ENCODE assay signal across 16 mouse cellular contexts in the genomic region with DNA sequence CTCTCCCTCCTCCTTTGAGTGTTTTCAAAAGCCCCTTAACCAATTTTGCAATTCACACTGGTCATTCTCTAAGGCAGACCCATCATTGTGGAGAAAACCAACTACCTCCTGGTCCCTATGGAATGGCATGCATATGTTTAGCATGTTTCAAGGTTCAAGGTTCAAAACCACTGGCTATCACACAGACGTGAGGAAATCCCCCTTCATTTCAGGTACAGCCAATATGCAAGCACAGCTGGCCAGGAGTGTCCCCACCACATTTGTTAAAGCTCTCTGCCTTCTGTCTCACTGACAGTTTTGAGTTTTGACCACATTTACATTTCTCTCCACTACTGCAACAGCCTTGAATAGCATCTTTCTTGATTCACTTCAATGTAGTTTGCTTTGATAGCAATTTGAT.
"Had no signal": no experiment of that assay in that cellular context is flagged by ENCODE, and none has a peak within 500 bp of the region (broad histone marks: within the 10 kb centered on the region; RNA-seq: fewer than 3 reads in every experiment).

No protein-coding gene starts in this region.

- H3K4me1 ChIP-seq: neural tube, embryonic 13.5 days; neural tube, embryonic 15.5 days; stomach, embryonic 15.5 days had no signal

- H3K4me2 ChIP-seq: neural tube, embryonic 13.5 days; neural tube, embryonic 15.5 days; stomach, embryonic 15.5 days had no signal

- DNase-seq: retina, postnatal 1 day; right cerebral cortex, adult 18-20 months; right cerebral cortex, postnatal 14 days; right cerebral cortex, postnatal 25 days; right cerebral cortex, postnatal 4 days; spleen, adult 18-20 months; thymus, adult 18-20 months; thymus, adult 2 months; thymus, postnatal 14 days; thymus, postnatal 25 days; thymus, postnatal 36 days; thymus, postnatal 4 days had no signal

- H3K36me3 ChIP-seq: neural tube, embryonic 13.5 days; neural tube, embryonic 15.5 days; stomach, embryonic 15.5 days had no signal

- H3K27ac ChIP-seq: neural tube, embryonic 13.5 days; neural tube, embryonic 15.5 days; stomach, embryonic 15.5 days; stomach, postnatal 0 days had no signal

- H3K4me3 ChIP-seq: neural tube, embryonic 13.5 days; neural tube, embryonic 15.5 days; stomach, embryonic 15.5 days had no signal

- H3K27me3 ChIP-seq: neural tube, embryonic 13.5 days; neural tube, embryonic 15.5 days; stomach, embryonic 15.5 days had no signal

- H3K9ac ChIP-seq: neural tube, embryonic 13.5 days; neural tube, embryonic 15.5 days; stomach, embryonic 15.5 days had no signal

- H3K9me3 ChIP-seq: neural tube, embryonic 13.5 days; neural tube, embryonic 15.5 days; stomach, embryonic 15.5 days had no signal
